Mouse (Mus musculus) forebrain, postnatal 0 days (tissue): ENCODE data around the gene Glis3. TPM values are rescaled to one million over a fixed set of nuclear protein-coding genes. Genes with fewer than 3 reads are reported as not detected.

Source experiments
- ATAC-seq: fragments of 200-750 bp; cut with Nextera tagmentation; 2 replicates; pipeline ENCODE4 v1.8.0; 2017; ENCODE audit warnings: mild to moderate bottlenecking, moderate library complexity
- DNase-seq: peaks from one replicate; pipeline ENCODE4 v3.0.0-alpha.2; 2015
- H3K27ac ChIP-seq: fragments of 300-500 bp; sonication (generic); 2 replicates; pipeline ENCODE4 v1.5.1; 2014; ENCODE audit warnings: low read depth, mild to moderate bottlenecking, antibody characterized with exemption, low read length, moderate library complexity, mixed read lengths
- H3K27me3 ChIP-seq: fragments of 300-500 bp; sonication (generic); 2 replicates; pipeline ENCODE4 v1.6.1; 2014; ENCODE audit warnings: mild to moderate bottlenecking, low read length, mixed read lengths; ENCODE audit not compliant: insufficient read depth
- H3K36me3 ChIP-seq: fragments of 300-500 bp; sonication (generic); 2 replicates; pipeline ENCODE4 v1.6.1; 2014; ENCODE audit warnings: mild to moderate bottlenecking, moderate library complexity; ENCODE audit not compliant: insufficient read depth
- H3K4me1 ChIP-seq: fragments of 300-500 bp; sonication (generic); 2 replicates; pipeline ENCODE4 v1.6.1; 2014; ENCODE audit warnings: antibody characterized with exemption; ENCODE audit not compliant: insufficient read depth
- H3K4me2 ChIP-seq: fragments of 300-500 bp; sonication (generic); 2 replicates; pipeline ENCODE4 v1.6.1; 2014; ENCODE audit warnings: low read depth, mild to moderate bottlenecking, moderate library complexity
- H3K4me3 ChIP-seq: fragments of 300-500 bp; sonication (generic); 2 replicates; pipeline ENCODE4 v1.5.1; 2014; ENCODE audit warnings: low read depth, low read length, mixed read lengths
- H3K9ac ChIP-seq: fragments of 300-500 bp; sonication (generic); 2 replicates; pipeline ENCODE4 v1.6.1; 2014; ENCODE audit warnings: mild to moderate bottlenecking
- H3K9me3 ChIP-seq: fragments of 300-500 bp; sonication (generic); 2 replicates; pipeline ENCODE4 v1.6.1; 2016; ENCODE audit warnings: low read length
- CTCF ChIP-seq: sonication (generic); IDR thresholded peaks from 2 replicates; pipeline ENCODE4 v1.5.1; 2016; ENCODE audit warnings: antibody characterized with exemption, control low read depth, low read depth
- WGBS: fragments of 180-500 bp; shearing (Covaris S2); extraction: QIAGEN DNeasy Blood & Tissue Kit; methylation state at CpG from one replicate; pipeline ENCODE4 v1.1.7; 2014; 5-methylcytosine and 5-hydroxymethylcytosine counted together
- polyA plus RNA-seq: library from polyadenylated mRNA; unstranded; fragments of >200 nt; fragmentation: Nextera tagmentation; extraction: Ambion mirVana; gene quantifications from 2 replicates; pipeline ENCODE4 v1.2.1, GENCODE M21; 2015
- total RNA-seq: library from RNA; depleted of rRNA; stranded (reverse); fragments of >200 nt; gene quantifications from 2 replicates; pipeline ENCODE4 v1.2.3, GENCODE M21; 2014

The Glis3 gene
- total and polyA plus RNA-seq, 2 experiments from 2014 or later, result 0.86 to 8.5 TPM

- no peaks in the 10 kb centered on the region for H3K4me1 ChIP-seq
- H3K4me2 ChIP-seq, result no peak overlapping the region
- no peaks in the 10 kb centered on the region for H3K36me3 ChIP-seq
- WGBS, result 34% methylated on average over 13 of the region's 13 CpGs
- ATAC-seq (no peak), DNase-seq (no peak)
- TF ChIP-seq CTCF, result no peak
- H3K27me3 ChIP-seq, result peaks cover 3% of the 10 kb centered on the region; the same call in 1 of the 2 replicates
- no peaks in the 10 kb centered on the region for H3K9me3 ChIP-seq
- no peak overlapping the region for H3K27ac ChIP-seq
- H3K4me3 ChIP-seq, result no peak overlapping the region
- H3K9ac ChIP-seq, result no peak overlapping the region
These were observed 332.6 kb downstream of the Glis3 start for GRCm38 (mm10) chr19:28347080-28347825.

- Histone ChIP-seq H3K36me3 (no peaks in the 10 kb centered on the region), H3K4me3 (no peak overlapping the region), H3K9ac (no peak overlapping the region), H3K27ac (no peak overlapping the region), H3K9me3 (no peaks in the 10 kb centered on the region), H3K4me2 (no peak overlapping the region), H3K27me3 (no peaks in the 10 kb centered on the region), H3K4me1 (no peaks in the 10 kb centered on the region)
- 24% methylated on average over 7 of the region's 7 CpGs for WGBS
- DNase-seq (peak; percentile 38), ATAC-seq (no peak)
- TF ChIP-seq CTCF, result no peak
These were observed 336.2 kb downstream of the Glis3 start for GRCm38 (mm10) chr19:28343640-28344039.

- 36% methylated on average over 3 of the region's 3 CpGs for WGBS
- Histone ChIP-seq H3K4me1 (0 out of 2 replicates have a peak, but pooled peaks cover 3% of the 10 kb centered on the region), H3K9ac (no peak overlapping the region), H3K36me3 (no peaks in the 10 kb centered on the region), H3K4me3 (no peak overlapping the region), H3K27ac (no peak overlapping the region), H3K4me2 (no peak overlapping the region), H3K9me3 (no peaks in the 10 kb centered on the region), H3K27me3 (no peaks in the 10 kb centered on the region)
- DNase-seq (no peak), ATAC-seq (no peak)
- TF ChIP-seq CTCF, result no peak
These were observed 342.3 kb downstream of the Glis3 start for GRCm38 (mm10) chr19:28337574-28337973.

DNA sequence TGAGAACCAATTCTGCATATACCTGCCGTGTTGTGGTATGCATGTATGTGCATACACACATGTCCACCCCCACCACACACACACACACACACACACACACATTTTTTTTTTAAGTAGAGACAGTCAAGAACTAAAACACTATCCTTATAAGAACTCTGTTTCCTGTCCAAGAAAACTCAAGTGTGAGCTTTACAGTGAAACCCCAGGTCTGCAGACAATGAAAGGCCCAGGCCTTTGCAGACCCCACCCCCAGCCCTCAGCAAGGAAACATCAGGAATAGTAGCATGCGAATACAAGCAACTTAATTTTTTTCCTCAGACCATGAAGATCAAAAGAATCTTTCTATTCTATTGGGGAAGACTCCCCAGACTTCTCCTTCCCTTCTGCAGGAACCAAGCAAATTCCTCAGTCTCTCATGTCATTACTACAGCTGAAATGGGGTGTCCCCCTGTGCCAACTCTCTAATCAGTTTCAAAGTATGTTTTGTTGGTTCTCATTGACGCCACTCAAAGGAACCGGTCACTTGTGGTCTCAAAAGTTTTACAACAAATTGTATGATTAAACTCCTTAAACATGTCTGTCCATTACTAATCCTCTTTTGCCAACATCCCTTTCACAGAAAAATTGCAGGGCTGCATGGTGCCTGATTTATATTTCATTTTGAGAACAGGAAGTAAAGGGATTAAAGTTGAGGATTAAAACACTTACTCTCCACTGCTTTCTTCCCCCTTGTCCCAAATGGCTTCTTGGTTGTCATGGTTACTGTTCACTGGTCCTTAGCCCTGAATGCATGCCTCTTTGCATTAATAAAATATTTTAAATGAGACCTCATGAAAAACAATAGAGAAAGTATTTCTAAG is 343.0 kb downstream of the Glis3 start:
- H3K9ac ChIP-seq, result no peak overlapping the region
- no peak overlapping the region for H3K4me2 ChIP-seq
- no peak overlapping the region for H3K4me3 ChIP-seq
- WGBS, result 27% methylated on average over 4 of the region's 4 CpGs
- H3K9me3 ChIP-seq, result no peaks in the 10 kb centered on the region
- no peaks in the 10 kb centered on the region for H3K27me3 ChIP-seq
- H3K4me1 ChIP-seq, result 0 out of 2 replicates have a peak, but pooled peaks cover 3% of the 10 kb centered on the region
- DNase-seq, result no peak
- H3K36me3 ChIP-seq, result no peaks in the 10 kb centered on the region
- H3K27ac ChIP-seq, result no peak overlapping the region
- no peak for ATAC-seq
- TF ChIP-seq CTCF, result no peak

GRCm38 (mm10) chr19:28335890-28336289 is 344.0 kb downstream of the Glis3 start:
- no peak for DNase-seq
- 54% methylated on average over 8 of the region's 8 CpGs for WGBS
- Histone ChIP-seq H3K27me3 (no peaks in the 10 kb centered on the region), H3K9ac (no peak overlapping the region), H3K4me3 (no peak overlapping the region), H3K9me3 (no peaks in the 10 kb centered on the region), H3K36me3 (no peaks in the 10 kb centered on the region), H3K4me1 (0 out of 2 replicates have a peak, but pooled peaks cover 3% of the 10 kb centered on the region), H3K4me2 (no peak overlapping the region), H3K27ac (no peak overlapping the region)
- ATAC-seq, result no peak
- no peak for TF ChIP-seq CTCF

DNA sequence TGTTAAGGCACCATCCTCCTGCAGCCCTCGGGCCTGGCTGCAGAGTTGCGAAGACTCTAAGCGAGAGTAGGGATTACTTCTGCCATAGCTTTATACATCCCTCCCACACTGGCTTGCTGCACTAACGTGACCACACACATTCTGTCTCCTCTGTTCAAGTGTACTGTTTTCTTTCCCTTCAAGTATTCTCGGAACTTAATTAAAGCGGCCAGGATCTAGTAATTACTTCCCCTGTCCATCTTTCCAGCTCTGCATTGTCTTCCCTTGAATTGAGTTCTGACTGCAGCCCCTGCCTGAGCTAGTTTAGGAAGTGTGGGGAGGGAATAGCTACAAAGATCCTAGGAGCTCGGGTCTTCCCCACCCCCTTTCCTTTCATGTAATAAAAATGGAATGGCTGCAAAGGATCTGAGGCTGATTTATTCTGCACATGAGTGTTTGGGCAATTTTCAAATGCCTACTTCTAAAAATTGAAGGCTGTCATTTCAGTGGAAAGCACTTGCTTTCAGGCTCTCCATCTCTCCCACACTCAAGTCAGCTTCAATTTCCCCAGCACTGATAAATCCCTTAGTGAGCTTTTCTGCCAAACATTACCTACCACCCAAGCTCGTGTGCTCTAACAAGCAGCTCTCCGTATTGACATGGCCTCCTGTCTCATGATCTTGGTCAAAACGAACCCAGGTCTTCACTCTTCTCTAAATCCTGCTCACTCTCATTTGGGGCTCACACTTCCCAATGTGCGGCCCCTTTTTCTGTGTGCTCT is 346.7 kb downstream of the Glis3 start:
- 18% methylated on average over 11 of the region's 11 CpGs for WGBS
- DNase-seq, result no peak

More for the DNA sequence above, 346.7 kb downstream of the Glis3 start:
- H3K4me3 ChIP-seq, result no peak overlapping the region
- H3K9me3 ChIP-seq, result no peaks in the 10 kb centered on the region
- no peaks in the 10 kb centered on the region for H3K36me3 ChIP-seq
- no peak overlapping the region for H3K27ac ChIP-seq
- peak; percentile 69 for ATAC-seq
- TF ChIP-seq CTCF, result no peak
- no peak overlapping the region for H3K9ac ChIP-seq
- no peaks in the 10 kb centered on the region for H3K27me3 ChIP-seq
- no peak overlapping the region for H3K4me2 ChIP-seq
- peaks cover 3% of the 10 kb centered on the region; the same call in 1 of the 2 replicates for H3K4me1 ChIP-seq
